Mouse (Mus musculus): ENCODE results near the gene Pde3a.

DNA sequence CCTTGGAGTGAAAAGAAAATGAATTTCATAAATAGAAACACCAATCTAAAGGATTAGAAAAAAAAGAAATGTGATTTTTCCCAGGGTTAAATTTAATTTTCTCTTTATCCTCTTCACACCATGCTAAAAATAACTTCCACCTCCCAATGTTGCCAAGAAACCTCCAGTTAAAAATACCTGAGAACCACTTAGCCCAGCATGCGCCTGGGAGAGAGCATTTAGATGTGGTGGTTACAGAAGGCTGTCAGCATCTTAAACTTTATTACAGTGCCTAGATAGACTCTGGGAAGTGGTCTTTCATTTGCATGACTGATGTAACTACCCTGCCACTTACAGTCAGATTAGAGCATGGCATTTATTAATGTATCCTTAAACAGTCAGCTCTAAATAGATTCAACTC is 292.1 kb downstream of the Pde3a start:
- TF ChIP-seq CTCF (IDR thresholded peaks at IDR 0.05; ENCODE audit: extremely low read depth, insufficient read depth, low read length) (no peak), POLR2A (IDR thresholded peaks at IDR 0.05; ENCODE audit: extremely low read depth, insufficient read depth, low read length) (no peak)

Measured in cortical plate, adult 2 months (tissue).